Mouse (Mus musculus) neural tube, embryonic 12.5 days (tissue): ENCODE results near the gene Slc46a2. TPM values are rescaled to one million over a fixed set of nuclear protein-coding genes. Genes with fewer than 3 reads are reported as not detected.

Experiments
- ATAC-seq: fragments of 200-750 bp; cut with Nextera tagmentation; 2 replicates; pipeline ENCODE4 v1.8.0; 2017; ENCODE audit warnings: low read depth, mild to moderate bottlenecking, moderate TSS enrichment, moderate library complexity; ENCODE audit not compliant: low FRiP score
- H3K27ac ChIP-seq: fragments of 300-500 bp; sonication (generic); 2 replicates; pipeline ENCODE4 v1.5.1; 2016
- H3K27me3 ChIP-seq: fragments of 300-500 bp; sonication (generic); replicated peaks from 2 replicates; pipeline ENCODE4 v1.6.1; 2016; ENCODE audit warnings: mild to moderate bottlenecking
- H3K36me3 ChIP-seq: fragments of 300-500 bp; sonication (generic); 2 replicates; pipeline ENCODE4 v1.6.1; 2016; ENCODE audit warnings: mild to moderate bottlenecking
- H3K4me1 ChIP-seq: fragments of 300-500 bp; sonication (generic); 2 replicates; pipeline ENCODE4 v1.6.1; 2016
- H3K4me2 ChIP-seq: fragments of 300-500 bp; sonication (generic); replicated peaks from 2 replicates; pipeline ENCODE4 v1.6.1; 2016; ENCODE audit warnings: mild to moderate bottlenecking
- H3K4me3 ChIP-seq: fragments of 300-500 bp; sonication (generic); 2 replicates; pipeline ENCODE4 v1.5.1; 2016
- H3K9ac ChIP-seq: fragments of 300-500 bp; sonication (generic); 2 replicates; pipeline ENCODE4 v1.6.1; 2016; ENCODE audit warnings: mild to moderate bottlenecking
- H3K9me3 ChIP-seq: fragments of 300-500 bp; sonication (generic); 2 replicates; pipeline ENCODE4 v1.6.1; 2016; ENCODE audit warnings: mild to moderate bottlenecking
- WGBS: fragments of 180-500 bp; shearing (Covaris S2); methylation state at CpG from one replicate; pipeline ENCODE4 v1.1.7; 2016; 5-methylcytosine and 5-hydroxymethylcytosine counted together
- polyA plus RNA-seq: library from polyadenylated mRNA; unstranded; fragments of >200 nt; fragmentation: Nextera tagmentation; extraction: Ambion mirVana; gene quantifications from 2 replicates; pipeline ENCODE4 v1.2.1, GENCODE M21; 2016

Slc46a2 gene
- polyA plus RNA-seq, 1 experiment from 2014 or later, result not detected

DNA sequence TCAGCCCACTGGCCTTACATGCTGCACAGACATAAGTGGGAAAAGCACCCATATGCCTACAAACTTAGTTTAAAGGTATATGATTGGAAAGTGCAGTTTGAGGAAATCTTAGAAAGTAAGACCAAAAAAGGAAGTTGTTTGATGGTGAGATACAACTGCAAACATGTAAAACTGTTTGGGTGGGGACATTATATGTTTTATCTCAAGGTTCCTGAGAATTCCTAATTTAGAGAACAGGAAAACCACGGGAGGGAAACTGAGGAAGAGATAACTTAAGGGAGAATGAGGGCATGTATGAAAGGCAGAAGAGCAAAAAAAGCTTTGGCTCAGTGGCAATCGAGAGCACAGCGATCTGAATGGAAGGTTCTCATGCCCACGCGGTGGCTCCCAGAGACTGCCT is 27.8 kb downstream of the Slc46a2 start:
- ATAC-seq, result no peak
- Histone ChIP-seq H3K4me3 (no peak overlapping the region), H3K36me3 (peaks cover 8% of the 10 kb centered on the region; the same call in 1 of the 2 replicates), H3K27me3 (no peaks in the 10 kb centered on the region), H3K4me1 (no peaks in the 10 kb centered on the region), H3K4me2 (no peak overlapping the region), H3K9ac (no peak overlapping the region), H3K9me3 (no peaks in the 10 kb centered on the region), H3K27ac (no peak overlapping the region)
- WGBS, result 91% methylated on average over 5 of the region's 5 CpGs

DNA sequence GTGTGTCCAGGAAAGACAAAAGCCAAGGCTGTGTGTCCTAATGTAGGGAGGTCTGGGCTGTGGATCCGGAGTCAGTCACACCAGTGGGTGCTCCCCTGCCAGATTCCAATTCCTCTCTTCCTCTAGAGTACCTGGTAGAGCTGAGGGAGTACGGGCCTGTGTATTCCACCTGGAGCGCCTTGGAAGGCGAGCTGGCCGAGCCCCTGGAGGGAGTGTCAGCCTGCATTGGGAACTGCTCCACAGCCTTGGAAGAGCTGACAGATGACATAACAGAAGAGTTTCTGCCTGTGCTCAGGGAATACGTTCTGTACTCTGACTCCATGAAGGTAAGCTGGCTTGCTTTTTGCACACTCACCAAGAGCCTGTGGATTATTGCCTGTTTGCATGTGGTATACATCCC is 28.6 kb downstream of the Slc46a2 start:
- 96% methylated on average over 6 of the region's 6 CpGs for WGBS
- no peak for ATAC-seq

DNA sequence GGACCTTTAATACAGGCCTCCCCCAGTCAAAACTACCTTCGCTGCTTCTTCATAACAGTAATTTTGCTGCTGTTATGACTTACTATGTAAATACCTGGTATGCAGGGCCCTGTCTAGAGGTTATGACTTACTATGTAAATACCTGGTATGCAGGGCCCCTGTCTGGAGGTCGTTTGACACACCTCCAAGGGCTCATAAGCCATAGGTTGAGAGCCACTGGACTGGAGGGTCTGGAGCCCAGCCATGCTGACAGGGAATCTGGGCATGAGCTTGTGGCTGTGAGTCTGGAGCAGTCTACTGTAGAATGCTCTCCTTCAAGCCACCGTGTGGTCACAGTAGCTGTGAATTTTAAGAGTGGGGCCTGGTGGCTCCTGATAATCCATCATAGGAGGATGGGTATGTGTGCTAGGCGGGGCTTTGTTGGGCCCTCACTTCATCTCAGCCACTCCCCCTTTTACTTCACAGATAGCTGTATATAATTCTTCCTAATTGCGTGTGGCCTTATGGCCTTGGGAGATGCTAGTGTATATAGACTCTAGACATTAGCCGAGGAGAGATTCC is 30.6 kb downstream of the Slc46a2 start:
- 84% methylated on average over 6 of the region's 6 CpGs for WGBS
- H3K4me2 ChIP-seq, result no peak overlapping the region
- ATAC-seq, result no peak
- no peak overlapping the region for H3K9ac ChIP-seq
- H3K4me3 ChIP-seq, result no peak overlapping the region
- no peaks in the 10 kb centered on the region for H3K4me1 ChIP-seq
- H3K27ac ChIP-seq, result no peak overlapping the region
- peaks cover 23% of the 10 kb centered on the region for H3K36me3 ChIP-seq
- no peaks in the 10 kb centered on the region for H3K27me3 ChIP-seq
- no peaks in the 10 kb centered on the region for H3K9me3 ChIP-seq

More for the DNA sequence above, 28.6 kb downstream of the Slc46a2 start:
- Histone ChIP-seq H3K4me2 (no peak overlapping the region), H3K36me3 (peaks cover 9% of the 10 kb centered on the region; the same call in 1 of the 2 replicates), H3K4me1 (no peaks in the 10 kb centered on the region), H3K9me3 (no peaks in the 10 kb centered on the region), H3K27ac (no peak overlapping the region), H3K4me3 (no peak overlapping the region), H3K9ac (no peak overlapping the region), H3K27me3 (no peaks in the 10 kb centered on the region)

DNA sequence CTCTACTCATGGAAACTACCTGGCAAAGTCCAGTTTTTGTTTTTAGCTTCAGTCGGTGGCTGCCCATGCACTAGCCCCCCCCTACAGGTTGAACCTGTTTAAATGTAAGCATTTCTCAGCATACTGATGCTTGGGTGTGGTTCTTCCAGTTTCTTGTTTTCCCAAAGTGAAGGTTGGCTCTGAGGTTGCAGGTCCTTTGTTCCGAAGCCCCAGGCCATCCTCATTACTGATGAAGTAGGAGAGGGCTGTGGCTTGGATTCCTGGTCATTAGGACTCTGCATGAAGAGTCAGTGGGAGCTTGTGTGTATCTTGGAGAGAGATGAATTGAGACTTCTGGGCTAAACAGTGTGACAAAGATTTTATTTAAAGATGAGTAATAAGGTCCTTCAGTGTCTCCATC is 33.6 kb downstream of the Slc46a2 start:
- no peak for ATAC-seq
- no peak overlapping the region for H3K27ac ChIP-seq
- H3K4me2 ChIP-seq, result no peak overlapping the region
- H3K27me3 ChIP-seq, result no peaks in the 10 kb centered on the region
- H3K9ac ChIP-seq, result no peak overlapping the region
- H3K9me3 ChIP-seq, result no peaks in the 10 kb centered on the region
- H3K4me3 ChIP-seq, result no peak overlapping the region
- WGBS, result 83% methylated on average over 2 of the region's 2 CpGs
- H3K36me3 ChIP-seq, result peaks cover 25% of the 10 kb centered on the region
- H3K4me1 ChIP-seq, result no peaks in the 10 kb centered on the region

DNA sequence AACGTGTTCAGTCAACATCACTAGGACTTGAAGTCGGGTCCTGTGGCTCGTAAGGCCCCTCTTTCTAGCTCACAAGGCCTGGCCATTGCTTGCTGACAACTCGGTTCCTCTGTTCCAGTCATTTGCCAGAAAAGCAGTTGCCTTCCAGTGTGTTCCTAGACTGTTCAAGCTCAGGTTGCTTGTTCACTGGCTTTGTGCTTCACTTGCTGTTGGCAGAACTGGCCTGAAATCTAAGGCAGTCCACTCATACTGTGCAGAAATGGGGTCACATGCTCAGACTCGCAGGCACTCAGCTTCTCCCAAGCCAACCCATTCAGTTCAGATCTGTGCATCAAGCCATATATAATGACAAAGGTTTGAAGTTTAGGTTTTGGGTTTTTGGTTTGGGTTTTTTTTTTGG is 34.1 kb downstream of the Slc46a2 start:
- 94% methylated on average over 5 of the region's 5 CpGs for WGBS
- H3K27me3 ChIP-seq, result no peaks in the 10 kb centered on the region
- H3K4me1 ChIP-seq, result no peaks in the 10 kb centered on the region
- H3K9me3 ChIP-seq, result no peaks in the 10 kb centered on the region
- H3K36me3 ChIP-seq, result peaks cover 25% of the 10 kb centered on the region
- H3K4me3 ChIP-seq, result no peak overlapping the region
- H3K9ac ChIP-seq, result no peak overlapping the region
- ATAC-seq, result no peak
- no peak overlapping the region for H3K27ac ChIP-seq
- no peak overlapping the region for H3K4me2 ChIP-seq

DNA sequence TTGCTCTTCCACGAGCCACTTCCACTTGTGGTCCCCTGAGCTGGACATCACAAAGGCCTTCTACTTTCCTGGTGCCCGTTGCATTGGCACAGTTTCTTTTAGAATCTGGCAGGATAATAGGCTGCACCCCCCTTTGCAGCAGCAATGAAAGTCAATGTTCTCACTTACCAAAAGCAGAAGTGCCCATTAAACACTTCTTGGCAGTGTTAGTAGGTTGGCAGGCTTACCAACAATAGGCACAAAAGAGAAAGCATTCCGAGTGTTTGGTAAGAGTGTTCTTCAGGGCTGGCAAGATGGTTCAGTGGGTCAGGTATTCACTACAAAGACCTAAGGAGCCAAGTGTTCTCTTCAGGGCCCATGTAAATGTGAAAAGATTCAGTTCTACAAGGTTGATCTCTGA is 35.4 kb downstream of the Slc46a2 start:
- Histone ChIP-seq H3K4me2 (no peak overlapping the region), H3K9me3 (no peaks in the 10 kb centered on the region), H3K4me3 (no peak overlapping the region), H3K9ac (no peak overlapping the region), H3K36me3 (peaks cover 25% of the 10 kb centered on the region), H3K27ac (no peak overlapping the region), H3K27me3 (no peaks in the 10 kb centered on the region), H3K4me1 (no peaks in the 10 kb centered on the region)
- 92% methylated on average over 3 of the region's 3 CpGs for WGBS
- ATAC-seq, result no peak

DNA sequence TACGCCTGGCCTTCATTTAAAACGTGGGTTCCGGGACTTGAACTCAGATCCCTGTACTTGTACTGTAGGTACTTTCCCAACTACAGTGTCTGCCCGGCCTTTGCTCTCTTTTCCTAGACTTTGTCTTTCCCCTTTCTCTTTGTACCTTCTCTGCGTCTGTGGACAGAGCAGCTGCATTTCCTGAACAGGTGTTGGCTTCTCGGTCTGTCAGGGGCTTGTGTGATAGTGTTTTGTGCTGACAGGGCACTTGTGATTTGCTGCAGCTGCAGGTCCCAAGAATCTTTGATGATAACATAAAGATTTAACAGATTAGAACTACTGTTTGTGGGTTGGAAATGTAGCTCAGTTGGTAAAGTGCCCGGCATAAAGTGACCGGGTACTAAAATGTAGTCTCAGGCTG is 36.3 kb downstream of the Slc46a2 start:
- no peak for ATAC-seq
- Histone ChIP-seq H3K27ac (no peak overlapping the region), H3K36me3 (peaks cover 25% of the 10 kb centered on the region), H3K9me3 (no peaks in the 10 kb centered on the region), H3K4me3 (no peak overlapping the region), H3K27me3 (no peaks in the 10 kb centered on the region), H3K9ac (no peak overlapping the region), H3K4me1 (no peaks in the 10 kb centered on the region), H3K4me2 (no peak overlapping the region)
- 93% methylated on average over 8 of the region's 8 CpGs for WGBS

DNA sequence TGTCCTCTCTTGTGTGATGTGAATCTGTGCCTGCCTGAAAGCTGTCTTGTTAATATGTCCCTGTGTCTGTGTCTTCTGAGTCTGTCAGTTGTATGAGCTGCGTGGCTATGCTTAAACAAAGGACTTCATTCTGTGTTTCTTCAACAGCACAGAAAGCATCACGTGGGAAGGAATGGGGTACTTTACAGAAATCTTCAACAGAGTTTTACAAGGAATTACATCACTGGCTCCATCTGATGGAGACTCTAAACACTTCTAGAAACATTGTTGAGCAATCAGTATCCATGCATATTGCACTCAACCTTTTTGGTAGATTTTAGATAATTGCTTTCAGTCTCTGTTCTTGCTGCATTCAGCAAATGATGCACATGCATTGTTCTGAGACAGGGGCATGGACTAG is 37.8 kb downstream of the Slc46a2 start:
- H3K27me3 ChIP-seq, result no peaks in the 10 kb centered on the region
- no peak overlapping the region for H3K4me2 ChIP-seq
- peaks cover 17% of the 10 kb centered on the region; the same call in 1 of the 2 replicates for H3K36me3 ChIP-seq
- no peaks in the 10 kb centered on the region for H3K4me1 ChIP-seq
- no peak overlapping the region for H3K4me3 ChIP-seq
- no peak overlapping the region for H3K9ac ChIP-seq
- no peaks in the 10 kb centered on the region for H3K9me3 ChIP-seq
- ATAC-seq, result no peak
- no peak overlapping the region for H3K27ac ChIP-seq
- WGBS, result 75% methylated on average over 2 of the region's 2 CpGs

DNA sequence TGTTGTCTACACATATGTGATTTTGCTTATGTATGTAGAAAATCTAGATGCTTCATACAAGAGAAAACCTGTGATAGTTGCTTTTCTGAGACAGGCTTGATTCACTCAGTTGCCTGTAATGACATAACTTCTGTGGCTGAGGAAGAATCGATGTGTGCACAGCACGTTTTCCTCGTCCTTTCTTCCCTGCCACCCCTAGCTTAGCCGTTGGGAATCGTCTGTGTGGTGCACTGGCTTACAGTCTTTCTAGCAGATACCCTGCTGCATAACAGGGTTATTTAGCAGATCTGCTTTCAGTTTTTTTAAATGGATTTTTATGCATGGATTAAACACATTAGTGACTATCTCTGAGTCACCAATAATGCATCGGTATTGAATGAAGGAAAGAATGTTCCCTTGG is 38.3 kb downstream of the Slc46a2 start:
- Histone ChIP-seq H3K9me3 (no peaks in the 10 kb centered on the region), H3K9ac (no peak overlapping the region), H3K27ac (no peak overlapping the region), H3K27me3 (no peaks in the 10 kb centered on the region), H3K4me1 (no peaks in the 10 kb centered on the region), H3K36me3 (peaks cover 16% of the 10 kb centered on the region; the same call in 1 of the 2 replicates), H3K4me2 (no peak overlapping the region), H3K4me3 (no peak overlapping the region)
- WGBS, result 87% methylated on average over 6 of the region's 6 CpGs
- ATAC-seq, result no peak

DNA sequence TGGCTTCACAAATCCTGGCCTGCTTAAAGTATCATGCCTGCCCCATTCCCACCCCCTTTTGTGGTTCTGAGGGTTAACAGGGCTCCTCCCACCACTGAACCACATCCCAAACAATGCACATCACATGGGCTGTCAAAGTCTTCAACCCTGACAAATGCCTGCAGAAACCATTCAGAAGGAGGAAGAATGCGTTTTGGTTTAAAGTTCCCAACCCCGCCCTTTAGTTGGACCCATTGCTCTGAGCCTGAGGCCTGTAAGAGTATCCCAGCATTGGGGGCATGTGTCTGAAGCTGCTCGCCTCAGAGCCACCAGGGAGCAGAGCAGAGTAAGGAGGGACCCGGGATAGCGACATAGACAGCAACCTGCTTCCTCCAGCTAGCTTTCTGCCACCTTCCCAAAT is 41.0 kb downstream of the Slc46a2 start:
- WGBS, result 50% methylated on average over 5 of the region's 5 CpGs
- Histone ChIP-seq H3K27ac (no peak overlapping the region), H3K4me2 (no peak overlapping the region), H3K36me3 (no peaks in the 10 kb centered on the region), H3K9ac (no peak overlapping the region), H3K9me3 (no peaks in the 10 kb centered on the region), H3K27me3 (no peaks in the 10 kb centered on the region), H3K4me1 (no peaks in the 10 kb centered on the region), H3K4me3 (no peak overlapping the region)
- ATAC-seq, result no peak

DNA sequence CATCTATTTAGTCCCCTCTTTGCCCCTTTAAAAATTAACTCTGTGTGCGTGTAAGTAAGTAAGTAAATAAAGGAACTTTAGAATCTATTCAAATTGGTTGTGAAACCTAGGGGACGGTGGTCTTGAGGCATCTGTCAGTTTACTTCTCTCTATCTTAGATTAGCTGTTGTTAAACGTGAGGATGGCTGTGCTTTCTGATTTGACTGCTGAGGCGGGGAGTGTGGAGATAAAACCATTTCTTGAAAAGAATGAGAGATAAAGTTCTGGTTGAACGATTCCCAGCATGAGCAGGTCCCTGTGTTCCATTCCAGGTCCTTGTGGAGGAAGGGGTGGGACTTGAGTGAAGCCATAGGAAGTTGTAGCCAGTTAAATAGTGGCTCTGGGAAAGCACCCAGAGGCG is 41.6 kb downstream of the Slc46a2 start:
- H3K4me3 ChIP-seq, result no peak overlapping the region
- WGBS, result 50% methylated on average over 6 of the region's 6 CpGs
- no peaks in the 10 kb centered on the region for H3K27me3 ChIP-seq
- H3K9me3 ChIP-seq, result no peaks in the 10 kb centered on the region
- no peak for ATAC-seq
- H3K4me1 ChIP-seq, result no peaks in the 10 kb centered on the region
- H3K36me3 ChIP-seq, result no peaks in the 10 kb centered on the region
- H3K4me2 ChIP-seq, result no peak overlapping the region
- no peak overlapping the region for H3K9ac ChIP-seq
- H3K27ac ChIP-seq, result no peak overlapping the region

DNA sequence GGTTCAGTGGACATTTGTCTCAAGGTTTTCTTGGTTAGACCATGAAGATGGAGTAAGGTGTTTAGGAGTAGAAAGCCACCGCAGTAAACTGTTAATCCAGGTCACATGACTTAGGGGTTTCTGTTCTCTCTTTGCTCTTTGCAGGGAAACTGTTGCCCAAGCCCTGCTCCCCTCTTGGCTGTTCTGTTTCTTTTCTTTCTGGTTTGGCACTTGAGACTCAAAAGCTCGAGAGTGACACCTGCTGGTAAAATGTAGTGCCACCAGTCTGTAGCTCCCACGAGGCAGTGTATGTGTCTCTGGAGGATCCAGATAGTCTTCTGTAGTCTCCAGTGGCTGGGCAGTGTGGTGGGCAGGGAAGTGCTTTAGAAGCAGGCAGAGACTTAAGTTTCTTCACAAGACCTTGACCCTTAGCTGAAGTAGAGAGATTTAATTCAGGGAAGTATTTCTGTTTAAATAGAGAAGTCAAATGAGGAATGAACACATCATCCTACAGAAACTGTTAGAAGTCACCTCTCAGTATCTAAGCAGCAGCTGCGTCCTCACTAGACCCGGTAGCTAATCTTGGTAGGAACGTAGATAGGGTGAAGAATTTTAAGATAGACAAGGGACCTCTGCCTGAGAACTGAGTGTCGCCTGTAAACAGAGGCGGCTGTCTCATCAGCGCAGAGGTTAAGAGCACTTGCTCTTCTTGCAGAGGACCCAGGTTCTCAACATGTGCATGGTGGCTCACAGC is 43.8 kb downstream of the Slc46a2 start:
- no peak overlapping the region for H3K27ac ChIP-seq
- no peak overlapping the region for H3K4me3 ChIP-seq
- no peaks in the 10 kb centered on the region for H3K27me3 ChIP-seq
- ATAC-seq, result peak; percentile 57
- H3K9me3 ChIP-seq, result no peaks in the 10 kb centered on the region
- no peaks in the 10 kb centered on the region for H3K4me1 ChIP-seq
- H3K36me3 ChIP-seq, result no peaks in the 10 kb centered on the region
- H3K4me2 ChIP-seq, result no peak overlapping the region
- no peak overlapping the region for H3K9ac ChIP-seq
- 64% methylated on average over 9 of the region's 9 CpGs for WGBS

DNA sequence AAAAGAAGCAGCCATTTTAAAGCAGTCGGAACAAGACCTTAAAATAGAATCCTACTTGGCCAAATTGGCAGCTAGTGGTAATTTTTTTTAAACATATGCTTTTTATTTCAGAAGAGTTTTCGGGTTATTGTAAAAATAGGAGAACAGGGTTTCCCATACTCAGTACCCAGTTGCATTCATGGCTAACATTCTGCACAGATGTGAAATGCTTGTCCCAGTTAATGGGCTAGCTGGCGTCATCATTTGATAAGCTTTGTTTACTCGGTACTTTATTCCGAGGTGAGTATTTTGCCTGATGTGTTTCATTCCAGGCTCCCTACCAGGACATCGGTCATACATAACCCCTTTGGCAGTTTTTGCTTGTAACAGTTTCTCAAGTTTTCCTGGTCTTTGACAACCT is 44.4 kb downstream of the Slc46a2 start:
- no peak overlapping the region for H3K4me2 ChIP-seq
- no peaks in the 10 kb centered on the region for H3K9me3 ChIP-seq
- no peaks in the 10 kb centered on the region for H3K4me1 ChIP-seq
- no peak overlapping the region for H3K4me3 ChIP-seq
- no peak overlapping the region for H3K9ac ChIP-seq
- ATAC-seq, result no peak
- no peaks in the 10 kb centered on the region for H3K36me3 ChIP-seq
- no peaks in the 10 kb centered on the region for H3K27me3 ChIP-seq
- H3K27ac ChIP-seq, result no peak overlapping the region
- 90% methylated on average over 6 of the region's 6 CpGs for WGBS
